Mouse (Mus musculus) forebrain, embryonic 14.5 days (tissue): ENCODE data around the gene Hspa12b. TPM values are rescaled to one million over a fixed set of nuclear protein-coding genes. Genes with fewer than 3 reads are reported as not detected.

ENCODE experiments used
- ATAC-seq: fragments of 200-750 bp; cut with Nextera tagmentation; 2 replicates; pipeline ENCODE4 v1.8.0; 2017; ENCODE audit warnings: mild to moderate bottlenecking, moderate library complexity
- DNase-seq: peaks from one replicate; pipeline ENCODE4 v3.0.0-alpha.2; 2015; ENCODE audit warnings: low spot score
- H3K27ac ChIP-seq: fragments of 300-500 bp; sonication (generic); 2 replicates; pipeline ENCODE4 v1.5.1; 2014; ENCODE audit warnings: low read depth, mild to moderate bottlenecking, control low read depth, low read length, moderate library complexity
- H3K27me3 ChIP-seq: fragments of 300-500 bp; sonication (generic); replicated peaks from 2 replicates; pipeline ENCODE4 v1.6.1; 2014; ENCODE audit warnings: low read length, control low read depth, mixed read lengths; ENCODE audit not compliant: control insufficient read depth, insufficient read depth
- H3K36me3 ChIP-seq: fragments of 300-500 bp; sonication (generic); 2 replicates; pipeline ENCODE4 v1.6.1; 2014; ENCODE audit warnings: low read length, control low read depth; ENCODE audit not compliant: control insufficient read depth, insufficient read depth
- H3K4me1 ChIP-seq: fragments of 300-500 bp; sonication (generic); 2 replicates; pipeline ENCODE4 v1.6.1; 2014; ENCODE audit warnings: antibody characterized with exemption, low read length, control low read depth; ENCODE audit not compliant: control insufficient read depth, insufficient read depth
- H3K4me2 ChIP-seq: fragments of 300-500 bp; sonication (generic); 2 replicates; pipeline ENCODE4 v1.6.1; 2014; ENCODE audit warnings: mild to moderate bottlenecking, control low read depth, low read length
- H3K4me3 ChIP-seq: fragments of 300-500 bp; sonication (generic); 2 replicates; pipeline ENCODE4 v1.5.1; 2014; ENCODE audit warnings: low read depth, low read length, control low read depth
- H3K9ac ChIP-seq: fragments of 300-500 bp; sonication (generic); 2 replicates; pipeline ENCODE4 v1.6.1; 2014; ENCODE audit warnings: mild to moderate bottlenecking, low read length, control low read depth, moderate library complexity
- H3K9me3 ChIP-seq: fragments of 300-500 bp; sonication (generic); replicated peaks from 2 replicates; pipeline ENCODE4 v1.6.1; 2016; ENCODE audit warnings: low read length, control low read depth, mixed read lengths; ENCODE audit not compliant: control insufficient read depth
- WGBS: fragments of 180-500 bp; shearing (Covaris S2); extraction: QIAGEN DNeasy Blood & Tissue Kit; methylation state at CpG from one replicate; pipeline ENCODE4 v1.1.7; 2014; 5-methylcytosine and 5-hydroxymethylcytosine counted together
- polyA plus RNA-seq: library from polyadenylated mRNA; unstranded; fragments of >200 nt; fragmentation: Nextera tagmentation; extraction: Ambion mirVana; gene quantifications from 2 replicates; pipeline ENCODE4 v1.2.1, GENCODE M21; 2014

The Hspa12b gene
- polyA plus RNA-seq, 1 experiment from 2014 or later: 1.6 TPM

- peak; percentile 50 for ATAC-seq
- H3K4me1 ChIP-seq: no peaks in the 10 kb centered on the region
- WGBS: 66% methylated on average over 22 of the region's 22 CpGs
Measured at GRCm38 (mm10) chr2:131143007-131143780, 16.1 kb downstream of the Hspa12b start.

GRCm38 (mm10) chr2:131145121-131145520 is 18.0 kb downstream of the Hspa12b start:
- no peaks in the 10 kb centered on the region for H3K4me1 ChIP-seq
- no peak overlapping the region for H3K27ac ChIP-seq
- no peak overlapping the region for H3K4me3 ChIP-seq
- H3K9me3 ChIP-seq: no peaks in the 10 kb centered on the region
- H3K9ac ChIP-seq: no peak overlapping the region
- no peaks in the 10 kb centered on the region for H3K27me3 ChIP-seq
- DNase-seq (no peak), ATAC-seq (no peak)
- WGBS: 78% methylated on average over 13 of the region's 13 CpGs
- no peak overlapping the region for H3K4me2 ChIP-seq
- H3K36me3 ChIP-seq: peaks cover 62% of the 10 kb centered on the region

More at GRCm38 (mm10) chr2:131143007-131143780, 16.1 kb downstream of the Hspa12b start:
- Histone ChIP-seq H3K27ac (no peak overlapping the region), H3K36me3 (peaks cover 45% of the 10 kb centered on the region), H3K27me3 (no peaks in the 10 kb centered on the region), H3K4me3 (no peak overlapping the region), H3K4me2 (no peak overlapping the region), H3K9me3 (no peaks in the 10 kb centered on the region), H3K9ac (no peak overlapping the region)
- no peak for DNase-seq

GRCm38 (mm10) chr2:131145536-131145935 is 18.5 kb downstream of the Hspa12b start:
- Histone ChIP-seq H3K9ac (no peak overlapping the region), H3K27me3 (no peaks in the 10 kb centered on the region), H3K36me3 (peaks cover 62% of the 10 kb centered on the region), H3K9me3 (no peaks in the 10 kb centered on the region), H3K4me1 (no peaks in the 10 kb centered on the region), H3K4me3 (no peak overlapping the region), H3K4me2 (no peak overlapping the region), H3K27ac (no peak overlapping the region)
- 95% methylated on average over 2 of the region's 2 CpGs for WGBS
- no peak for DNase-seq
- ATAC-seq: no peak

GRCm38 (mm10) chr2:131146193-131147042 is 19.3 kb downstream of the Hspa12b start:
- Histone ChIP-seq H3K9ac (no peak overlapping the region), H3K36me3 (peaks cover 69% of the 10 kb centered on the region), H3K4me1 (no peaks in the 10 kb centered on the region), H3K4me2 (no peak overlapping the region), H3K9me3 (no peaks in the 10 kb centered on the region), H3K27ac (no peak overlapping the region), H3K4me3 (no peak overlapping the region), H3K27me3 (no peaks in the 10 kb centered on the region)
- ATAC-seq: no peak
- DNase-seq: no peak
- 92% methylated on average over 21 of the region's 21 CpGs for WGBS

GRCm38 (mm10) chr2:131147043-131147365 is 19.9 kb downstream of the Hspa12b start:
- H3K9me3 ChIP-seq: no peaks in the 10 kb centered on the region
- DNase-seq (no peak), ATAC-seq (no peak)
- no peak overlapping the region for H3K9ac ChIP-seq
- H3K4me1 ChIP-seq: no peaks in the 10 kb centered on the region
- H3K27ac ChIP-seq: no peak overlapping the region
- H3K4me3 ChIP-seq: no peak overlapping the region
- no peak overlapping the region for H3K4me2 ChIP-seq
- 99% methylated on average over 8 of the region's 8 CpGs for WGBS
- peaks cover 75% of the 10 kb centered on the region for H3K36me3 ChIP-seq
- no peaks in the 10 kb centered on the region for H3K27me3 ChIP-seq

GRCm38 (mm10) chr2:131148353-131149253 is 21.5 kb downstream of the Hspa12b start:
- Histone ChIP-seq H3K4me1 (no peaks in the 10 kb centered on the region), H3K4me2 (no peak overlapping the region), H3K27ac (no peak overlapping the region), H3K27me3 (no peaks in the 10 kb centered on the region), H3K9me3 (no peaks in the 10 kb centered on the region), H3K36me3 (peaks cover 86% of the 10 kb centered on the region), H3K4me3 (no peak overlapping the region), H3K9ac (no peak overlapping the region)
- ATAC-seq (no peak), DNase-seq (no peak)
- WGBS: 93% methylated on average over 8 of the region's 8 CpGs

GRCm38 (mm10) chr2:131149254-131149578 is 22.1 kb downstream of the Hspa12b start:
- no peaks in the 10 kb centered on the region for H3K9me3 ChIP-seq
- H3K4me1 ChIP-seq: no peaks in the 10 kb centered on the region
- no peak overlapping the region for H3K27ac ChIP-seq
- H3K9ac ChIP-seq: no peak overlapping the region
- no peak overlapping the region for H3K4me2 ChIP-seq
- H3K4me3 ChIP-seq: no peak overlapping the region
- DNase-seq (no peak), ATAC-seq (no peak)
- H3K36me3 ChIP-seq: peaks cover 83% of the 10 kb centered on the region
- H3K27me3 ChIP-seq: no peaks in the 10 kb centered on the region
- WGBS: 94% methylated on average over 3 of the region's 3 CpGs

GRCm38 (mm10) chr2:131152166-131152730 is 25.2 kb downstream of the Hspa12b start:
- peaks cover 59% of the 10 kb centered on the region for H3K36me3 ChIP-seq
- WGBS: 95% methylated on average over 7 of the region's 7 CpGs

More at GRCm38 (mm10) chr2:131152166-131152730, 25.2 kb downstream of the Hspa12b start:
- ATAC-seq: no peak
- DNase-seq: no peak
- Histone ChIP-seq H3K4me2 (no peak overlapping the region), H3K9ac (no peak overlapping the region), H3K4me3 (no peak overlapping the region), H3K9me3 (no peaks in the 10 kb centered on the region), H3K4me1 (no peaks in the 10 kb centered on the region), H3K27me3 (no peaks in the 10 kb centered on the region), H3K27ac (no peak overlapping the region)
